14 mouse cellular contexts compared by ENCODE assay signal in genomic region chr6:88313937-88314336, GRCm38 (mm10).
"Had no signal": no experiment of that assay in that cellular context is flagged by ENCODE, and none has a peak within 500 bp of the region (broad histone marks: within the 10 kb centered on the region; RNA-seq: fewer than 3 reads in every experiment).

No protein-coding gene starts in this region.

- H3K9ac ChIP-seq: liver, embryonic 13.5 days; midbrain, embryonic 13.5 days; stomach, embryonic 15.5 days had no signal

- H3K36me3 ChIP-seq: midbrain, embryonic 13.5 days; stomach, embryonic 15.5 days had no signal

- H3K27me3 ChIP-seq: liver, embryonic 13.5 days; midbrain, embryonic 13.5 days; stomach, embryonic 15.5 days had no signal

- DNase-seq: kidney, postnatal 10 days; layer of hippocampus, postnatal 36 days; liver, embryonic 13.5 days; lung, adult 2 months; lung, postnatal 14 days; lung, postnatal 4 days; retina, postnatal 1 day; right cerebral cortex, postnatal 25 days; spleen, adult 18-20 months; thymus, postnatal 25 days had no signal

- H3K4me2 ChIP-seq: liver, embryonic 13.5 days; midbrain, embryonic 13.5 days; stomach, embryonic 15.5 days had no signal

- H3K9me3 ChIP-seq: liver, embryonic 13.5 days; midbrain, embryonic 13.5 days; stomach, embryonic 15.5 days had no signal

- H3K4me3 ChIP-seq: left cerebral cortex, adult 2 months; liver, embryonic 13.5 days; midbrain, embryonic 13.5 days; stomach, embryonic 15.5 days had no signal

- ATAC-seq: intestine, postnatal 0 days; midbrain, embryonic 13.5 days had no signal

- H3K4me1 ChIP-seq: liver, embryonic 13.5 days; stomach, embryonic 15.5 days had no signal

- H3K27ac ChIP-seq: left cerebral cortex, adult 2 months; liver, embryonic 13.5 days; midbrain, embryonic 13.5 days; stomach, embryonic 15.5 days had no signal
